Mouse (Mus musculus): Measurements from ENCODE around the gene Nrxn3. TPM values are rescaled to one million over a fixed set of nuclear protein-coding genes. Genes with fewer than 3 reads are reported as not detected.

The Nrxn3 gene
- total RNA-seq (2023): not detected

GRCm38 (mm10) chr12:88722691-88723070 lies at the start of gene Nrxn3:
TSS of gene Nrxn3 (plus strand) at chr12:88722876.

